Mouse (Mus musculus): ENCODE results near the gene Stard3nl. TPM values are rescaled to one million over a fixed set of nuclear protein-coding genes. Genes with fewer than 3 reads are reported as not detected.
"Not testable (repeated sequence)": the region's sequence is repeated elsewhere in the genome, so short reads cannot be mapped to it uniquely, and the experiment has no call there.

The Stard3nl gene
- polyA plus RNA-seq, 1 experiment from 2014 or later: 132 TPM

DNA sequence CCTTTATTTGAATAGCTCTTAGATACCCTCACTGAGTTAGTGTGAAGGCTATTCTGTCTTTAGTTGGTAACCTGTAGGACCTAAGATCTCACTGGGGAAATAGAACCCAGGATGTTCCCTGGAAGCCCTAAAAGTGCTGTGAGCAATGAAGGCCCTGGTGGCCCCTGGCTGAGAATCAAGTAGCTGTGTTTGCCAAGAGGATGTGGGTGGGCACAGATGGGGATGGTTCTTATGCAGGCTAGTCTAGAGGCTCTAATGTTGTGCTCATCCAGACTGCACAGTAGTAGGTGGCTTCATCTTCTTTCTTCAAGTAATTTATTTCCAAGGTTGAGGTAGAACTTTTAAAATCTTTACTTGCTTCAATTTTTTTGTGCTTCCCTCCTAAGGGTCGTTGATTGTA, 59.3 kb downstream of the Stard3nl start:
- not testable (repeated sequence) for H3K36me3 ChIP-seq (replicated peaks); H3K4me1 ChIP-seq; H3K27me3 ChIP-seq; H3K9me3 ChIP-seq; H3K4me2 ChIP-seq; H3K27ac ChIP-seq; H3K9ac ChIP-seq; ATAC-seq (ENCODE audit: low FRiP score); H3K4me3 ChIP-seq (replicated peaks)
- 87% methylated on average over 1 of the region's 1 CpGs for WGBS

Other genes with a start within 250 kb of the Stard3nl start
- gene Epdr1, start 224.1 kb upstream of the Stard3nl start, polyA plus RNA-seq (2016; fragmentation: Nextera tagmentation; extraction: Ambion mirVana): 29.1 and 29.2 TPM in 2 replicates
- 2.6 and 3.0 TPM in 2 replicates for gene Sfrp4, start 227.3 kb upstream of the Stard3nl start, polyA plus RNA-seq (2016; fragmentation: Nextera tagmentation; extraction: Ambion mirVana)

All from forebrain, embryonic 12.5 days (tissue).